Mouse (Mus musculus) gastrocnemius, postnatal 36 days (tissue): ENCODE results near the gene Dennd1a. TPM values are rescaled to one million over a fixed set of nuclear protein-coding genes. Genes with fewer than 3 reads are reported as not detected.

Source experiments
- DNase-seq, 2 experiments: peaks; one replicate each; pipeline ENCODE4 v3.0.0; 2022
- intact Hi-C: fragments of 180-260 bp; cut with DNase I; formaldehyde crosslinking; loops from one replicate; pipeline ENCODE4 v1.15.1; 2025
- total RNA-seq, 2 experiments: library from RNA; stranded (reverse); gene quantifications; 2 replicates each; pipeline ENCODE4 v1.2.3; 2021

Dennd1a gene
- total RNA-seq, 2 experiments from 2014 or later = 24.9 to 28.2 TPM

DNA sequence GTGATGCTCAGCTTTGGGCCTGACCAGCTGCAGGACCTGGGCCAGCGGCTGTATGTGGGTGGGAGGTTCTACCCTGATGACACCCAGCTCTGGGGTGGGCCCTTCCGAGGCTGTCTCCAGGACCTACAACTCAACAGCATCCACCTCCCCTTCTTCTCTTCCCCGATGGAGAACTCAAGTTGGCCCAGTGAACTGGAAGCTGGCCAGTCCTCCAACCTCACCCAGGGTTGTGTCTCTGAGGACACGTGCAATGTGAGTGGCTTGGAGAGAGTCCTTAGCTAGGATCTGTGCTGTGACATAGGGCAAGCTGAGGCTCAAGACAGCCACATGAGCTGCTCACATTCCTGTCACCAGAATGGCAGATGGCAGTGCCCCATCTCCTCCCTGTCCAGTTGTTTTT, 495.9 kb downstream of the Dennd1a start:
- DNase-seq = no peak
- intact Hi-C loops = no loop called here

GRCm38 (mm10) chr2:37790738-37791137, 496.5 kb downstream of the Dennd1a start:
- intact Hi-C loops = no loop called here
- no peak for DNase-seq

DNA sequence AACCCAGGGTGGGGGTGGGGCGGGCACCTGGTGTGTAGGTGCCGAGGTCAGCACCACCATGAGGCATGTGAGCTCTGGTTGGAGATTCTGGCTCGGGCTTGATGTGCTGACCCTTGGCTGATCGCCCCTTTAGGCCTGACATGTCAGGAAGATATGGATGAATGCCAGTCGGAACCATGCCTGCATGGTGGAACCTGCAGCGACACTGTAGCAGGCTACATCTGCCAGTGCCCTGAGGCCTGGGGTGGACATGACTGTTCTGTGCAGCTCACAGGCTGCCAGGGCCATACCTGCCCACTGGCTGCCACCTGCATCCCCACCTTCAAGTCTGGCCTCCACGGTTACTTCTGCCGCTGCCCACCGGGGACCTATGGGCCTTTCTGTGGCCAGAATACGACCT, 497.2 kb downstream of the Dennd1a start:
- no peak for DNase-seq
- intact Hi-C loops = no loop called here

DNA sequence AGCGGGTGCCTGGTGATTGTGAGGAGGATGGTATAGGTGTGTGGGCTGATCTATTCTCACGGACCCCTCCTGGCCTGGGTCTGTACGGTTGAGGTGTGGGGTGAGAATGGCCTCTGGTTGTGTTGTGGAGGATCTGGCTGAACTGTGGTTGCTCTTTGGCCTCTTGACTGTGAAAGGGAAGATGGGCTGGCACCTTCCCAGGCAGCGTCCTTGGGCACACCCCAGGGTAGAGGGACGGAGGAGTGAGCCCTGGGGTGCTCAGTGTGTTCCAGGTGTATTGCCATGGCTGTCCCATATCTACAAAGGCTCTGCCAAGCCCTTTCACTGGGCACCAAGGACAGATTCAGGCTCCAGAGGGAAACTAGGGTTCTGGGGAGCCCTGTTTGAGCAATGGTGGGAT, 498.2 kb downstream of the Dennd1a start:
- DNase-seq = no peak
- intact Hi-C loops = no loop called here

- intact Hi-C loops = no loop called here
- no peak for DNase-seq
Measured at GRCm38 (mm10) chr2:37788176-37788962, 498.8 kb downstream of the Dennd1a start.

GRCm38 (mm10) chr2:37786461-37786860, 500.7 kb downstream of the Dennd1a start:
- intact Hi-C loops = no loop called here
- no peak for DNase-seq

GRCm38 (mm10) chr2:37784473-37784872, 502.7 kb downstream of the Dennd1a start:
- no peak for DNase-seq
- intact Hi-C loops = no loop called here

GRCm38 (mm10) chr2:37782002-37782401, 505.2 kb downstream of the Dennd1a start:
- no peak for DNase-seq

DNA sequence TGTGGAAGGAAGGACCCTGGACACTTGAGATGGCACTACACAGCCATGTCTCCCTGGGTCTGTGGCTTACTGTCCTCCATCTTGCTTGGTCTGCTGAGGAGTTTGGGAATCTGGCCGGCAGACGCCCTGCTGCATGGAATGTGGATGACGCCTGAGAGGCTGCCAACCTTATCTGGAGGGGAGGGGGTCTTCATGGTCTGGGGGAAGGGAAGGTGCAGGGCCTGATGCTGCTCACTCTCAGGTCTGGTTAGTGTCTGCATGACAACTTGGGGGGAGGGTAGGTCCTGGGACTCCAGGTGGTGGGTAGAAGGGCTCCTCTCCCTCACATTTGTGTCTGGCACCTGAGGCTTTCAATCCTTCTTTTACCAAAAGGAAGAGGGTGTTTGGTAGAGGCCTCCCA, 505.8 kb downstream of the Dennd1a start:
- no peak for DNase-seq
- intact Hi-C loops = no loop called here

More at GRCm38 (mm10) chr2:37782002-37782401, 505.2 kb downstream of the Dennd1a start:
- intact Hi-C loops = no loop called here

DNA sequence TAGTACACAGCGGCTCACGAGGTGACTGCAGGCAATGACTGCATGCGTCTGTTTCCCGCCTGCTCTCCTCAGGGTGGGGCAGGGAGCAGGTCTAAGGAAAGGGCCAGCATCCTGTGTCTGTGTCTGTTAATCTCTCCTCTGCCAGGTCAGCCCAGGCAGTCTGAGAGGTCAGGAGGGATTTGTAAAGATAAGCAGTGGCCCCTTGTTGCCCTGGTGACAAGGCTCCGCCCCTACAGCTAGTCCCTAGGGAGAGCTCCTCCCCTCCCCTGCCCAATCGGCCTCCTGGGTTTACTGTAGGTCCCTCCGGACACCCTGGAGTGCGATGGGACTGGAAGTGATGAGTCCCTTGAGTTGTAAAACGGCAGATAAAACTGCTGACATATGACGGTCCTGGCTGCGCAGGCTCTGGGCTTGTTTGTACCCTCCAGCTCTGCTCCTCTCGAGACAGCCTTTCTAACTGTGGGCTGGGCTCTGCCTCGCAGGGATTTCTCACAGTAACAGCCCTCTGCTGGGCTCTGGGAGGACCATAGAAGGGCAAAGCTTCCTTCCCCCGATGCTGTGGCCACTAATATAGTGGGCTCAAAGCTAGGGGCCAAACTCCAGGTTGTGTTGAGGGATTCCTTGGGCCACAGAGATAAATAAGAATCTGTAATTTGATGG, 506.8 kb downstream of the Dennd1a start:
- intact Hi-C loops = no loop called here
- no peak for DNase-seq

GRCm38 (mm10) chr2:37777958-37778720, 509.1 kb downstream of the Dennd1a start:
- no peak for DNase-seq
- intact Hi-C loops = loop anchor here (10.0 kb wide), 1 partner anchor 393 kb away; no protein-coding TSS in a partner anchor

- no peak for DNase-seq
- intact Hi-C loops = loop anchor here (10.0 kb wide), 1 partner anchor 392 kb away; no protein-coding TSS in a partner anchor
Measured at GRCm38 (mm10) chr2:37776611-37777411, 510.4 kb downstream of the Dennd1a start.

GRCm38 (mm10) chr2:37776016-37776415, 511.2 kb downstream of the Dennd1a start, which contains the start of gene Crb2:
Gene Crb2, plus strand, starts transcription at chr2:37776249.
- DNase-seq = no peak
- intact Hi-C loops = loop anchor here (10.0 kb wide), 1 partner anchor 391 kb away; no protein-coding TSS in a partner anchor

GRCm38 (mm10) chr2:37774571-37774970, 512.6 kb downstream of the Dennd1a start:
- DNase-seq = no peak
- intact Hi-C loops = loop anchor here (5.0 to 10.0 kb wide), 2 partner anchors 137 to 390 kb away; no protein-coding TSS in a partner anchor

- peak; percentile 77 to 78 for DNase-seq
- intact Hi-C loops = loop anchor here (2.0 to 10.0 kb wide), 3 partner anchors 69 to 387 kb away; partner anchors contain the start of gene Strbp
Measured at GRCm38 (mm10) chr2:37771618-37772285, 515.4 kb downstream of the Dennd1a start.

DNA sequence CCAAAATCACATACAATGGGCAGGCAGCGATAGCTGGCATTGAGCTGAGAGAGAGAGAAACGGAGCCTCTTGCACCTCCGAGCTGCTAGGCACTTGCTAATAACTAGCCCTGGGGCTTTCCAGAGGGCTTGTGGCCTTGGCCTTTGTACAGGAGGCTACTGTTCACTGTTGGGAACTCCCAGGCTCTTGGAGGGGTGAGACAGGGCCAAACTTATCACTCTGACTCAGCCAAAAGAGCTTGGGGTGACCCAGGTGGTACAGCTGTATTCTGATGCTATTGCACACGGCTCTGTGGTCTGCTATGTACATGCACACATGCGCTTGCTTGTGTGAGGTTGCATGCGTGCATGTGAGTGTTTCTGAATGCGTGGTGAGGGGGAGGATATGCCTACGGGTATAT, 517.4 kb downstream of the Dennd1a start:
- no peak for DNase-seq
- intact Hi-C loops = loop anchor here (2.0 to 10.0 kb wide), 3 partner anchors 67 to 385 kb away; partner anchors contain the start of gene Strbp

DNA sequence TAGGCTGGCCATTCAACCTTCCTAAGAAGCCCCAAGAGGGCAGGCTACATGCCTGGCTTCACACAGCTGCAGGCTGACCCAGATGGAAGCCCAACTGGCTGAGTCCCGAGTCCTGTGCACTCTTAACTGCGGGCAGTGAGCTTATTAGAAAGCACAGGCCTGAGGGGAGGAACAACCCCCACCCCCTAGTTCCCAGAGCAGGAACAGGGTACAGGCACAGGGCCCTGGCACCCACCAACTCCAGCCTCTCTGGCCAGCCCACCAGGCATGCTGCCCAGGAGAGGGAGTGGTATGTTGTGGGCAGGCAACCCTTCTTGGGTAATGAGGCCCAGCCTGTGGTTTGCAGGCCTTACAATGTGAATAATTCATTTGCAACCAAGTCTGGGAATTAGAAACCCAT, 518.3 kb downstream of the Dennd1a start:
- intact Hi-C loops = no loop called here
- peak; percentile 65 to 76 for DNase-seq

DNA sequence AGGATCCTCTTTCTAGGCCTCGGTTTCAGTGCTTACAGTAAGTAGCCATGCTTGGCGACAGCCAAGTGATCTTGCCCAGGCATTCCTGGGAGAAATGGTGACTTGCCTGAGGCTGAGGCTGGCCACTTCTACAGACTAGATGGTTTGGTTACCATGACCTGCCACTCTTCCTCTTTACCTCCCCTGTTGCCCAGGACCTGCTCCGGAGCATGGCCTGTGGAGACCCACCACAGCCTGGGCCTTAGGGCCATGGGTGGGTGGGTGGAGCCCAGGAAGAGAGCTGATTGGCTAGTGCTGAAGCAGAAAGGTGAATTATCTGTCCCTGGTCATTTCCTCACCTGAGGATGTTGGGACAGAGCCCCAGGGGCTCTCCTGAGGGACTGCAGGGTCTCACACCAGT, 519.5 kb downstream of the Dennd1a start:
- no peak for DNase-seq
- intact Hi-C loops = no loop called here

DNA sequence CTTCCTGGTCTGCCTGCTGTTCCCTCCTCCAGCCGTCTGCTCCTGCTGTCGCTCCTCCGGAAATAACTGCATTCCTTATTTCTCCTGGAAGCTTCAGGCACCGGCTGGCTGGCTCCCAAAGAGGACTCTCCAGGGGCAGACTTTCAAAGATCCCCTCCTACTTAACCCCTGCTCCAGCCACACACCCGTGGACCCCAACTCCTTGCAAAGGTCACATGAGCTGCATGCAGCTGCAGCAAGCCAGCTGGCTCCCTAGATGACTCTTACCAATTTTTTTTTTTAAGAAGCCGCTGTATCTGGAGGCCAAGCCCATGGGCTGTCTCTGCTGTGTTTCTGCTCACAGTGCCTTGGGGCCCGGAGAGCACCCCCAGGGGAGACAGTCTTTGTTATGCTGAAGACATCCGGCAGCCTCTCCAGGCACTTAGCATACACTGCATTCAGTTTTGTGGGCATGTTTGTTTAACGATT, 520.1 kb downstream of the Dennd1a start:
- intact Hi-C loops = no loop called here
- peak; percentile 47 to 48 for DNase-seq
